Mouse (Mus musculus): ENCODE measurements around the gene Kif18b.
A peak's percentile ranks its signal among the peaks of the same experiment; 100 is the strongest.

Kif18b gene

DNA sequence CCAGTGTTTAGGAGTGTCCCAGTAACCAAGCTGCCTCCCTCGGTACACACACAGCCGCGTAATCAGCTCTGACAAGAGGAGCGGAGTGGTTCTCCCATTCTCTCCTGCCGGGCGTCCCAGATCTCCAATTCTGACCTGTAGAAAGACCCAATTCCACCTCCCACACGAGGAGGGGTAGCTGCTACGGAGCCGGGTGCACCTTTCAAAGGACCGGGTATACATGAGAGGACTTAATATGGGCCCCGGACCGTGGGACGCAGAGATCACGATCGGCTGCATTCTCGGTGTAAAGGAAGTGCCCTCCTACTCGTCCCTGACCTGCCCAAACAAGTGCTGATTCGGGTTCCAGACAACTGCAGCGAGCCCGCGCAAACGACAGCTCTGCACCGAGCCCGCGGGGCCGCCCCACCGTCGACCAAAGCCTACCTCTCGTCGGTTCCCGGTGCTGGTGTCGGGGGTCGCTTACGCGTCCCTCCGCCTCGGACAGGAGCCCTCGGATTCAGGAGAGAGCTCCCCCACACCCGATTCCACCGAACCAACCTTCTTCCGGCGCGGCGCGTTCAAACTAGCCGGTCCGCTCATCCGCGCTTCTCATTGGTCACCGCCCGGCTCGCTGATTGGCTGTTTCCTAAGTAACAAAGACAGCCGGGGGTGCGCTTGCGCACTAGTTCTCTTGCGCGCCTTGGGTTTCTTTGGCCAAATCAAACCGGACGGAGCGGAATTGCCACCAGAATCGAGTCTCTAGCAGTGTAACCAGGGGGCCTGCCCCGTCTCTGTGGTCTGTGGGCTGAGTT, at the start of gene Kif18b:
TSS of gene Kif18b (minus strand) at position 568 of the 794 bp plus-strand sequence.
- peak; percentile 98 for DNase-seq (ENCODE audit: low read depth, low spot score)

- DNase-seq (ENCODE audit: low read depth, low spot score), result no peak
Measured at GRCm38 (mm10) chr11:102972326-102972725, 47.4 kb upstream of the Kif18b start.

DNA sequence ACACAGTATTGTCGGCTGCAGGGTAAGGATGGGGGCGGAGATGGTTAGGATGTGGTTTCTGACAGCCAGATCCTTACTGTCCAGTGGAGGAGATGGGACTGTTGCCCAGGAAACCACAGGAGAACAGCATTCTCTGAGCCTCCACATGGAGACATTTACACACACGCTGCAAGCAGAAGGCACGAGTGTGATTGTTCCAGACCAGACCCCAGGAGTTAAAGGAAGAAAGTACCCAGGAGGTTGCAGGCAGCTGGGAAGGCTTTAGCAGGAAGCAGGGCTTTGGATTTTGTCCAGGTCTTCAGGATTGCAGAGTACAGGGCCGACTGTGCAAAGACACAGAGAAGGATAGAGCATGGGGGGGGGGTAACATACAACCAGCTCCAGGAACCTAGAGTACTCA, 46.7 kb upstream of the Kif18b start:
- DNase-seq (ENCODE audit: low read depth, low spot score), result no peak

GRCm38 (mm10) chr11:102964547-102965091, 39.7 kb upstream of the Kif18b start:
- no peak for DNase-seq (ENCODE audit: low read depth, low spot score)

GRCm38 (mm10) chr11:102963855-102964546, 39.1 kb upstream of the Kif18b start:
- peak; percentile 47 for DNase-seq (ENCODE audit: low read depth, low spot score)

DNA sequence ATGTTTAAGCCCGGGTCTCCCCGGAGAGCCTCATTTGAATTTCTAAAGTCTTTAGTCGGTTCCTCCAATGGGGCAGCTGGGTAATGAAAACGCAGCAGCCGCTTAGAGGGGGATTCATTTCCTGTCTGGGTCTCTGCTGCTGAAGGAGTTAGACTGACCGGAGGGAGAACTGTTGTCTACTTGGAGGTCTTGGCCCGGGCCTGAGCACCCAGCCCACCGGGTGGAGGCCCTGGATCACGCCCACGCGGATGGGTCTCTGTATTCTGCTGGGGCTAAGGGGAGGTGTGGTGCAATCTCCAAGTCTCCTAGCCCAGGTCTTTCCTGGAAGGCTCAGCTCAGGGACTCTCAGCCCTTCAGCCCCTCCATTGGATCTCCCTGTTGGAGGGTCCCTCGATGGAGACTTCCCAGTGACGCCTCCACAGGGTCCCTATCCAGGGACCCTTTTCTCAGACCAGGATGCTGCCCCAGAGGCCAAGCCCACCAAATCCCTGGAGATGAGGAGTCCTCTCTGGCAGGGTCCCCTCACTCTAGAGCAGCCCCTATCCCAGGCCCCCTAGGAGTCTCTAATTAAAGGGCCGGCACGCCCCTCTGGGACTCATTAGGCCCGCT, 38.4 kb upstream of the Kif18b start:
- no peak for DNase-seq (ENCODE audit: low read depth, low spot score)

DNA sequence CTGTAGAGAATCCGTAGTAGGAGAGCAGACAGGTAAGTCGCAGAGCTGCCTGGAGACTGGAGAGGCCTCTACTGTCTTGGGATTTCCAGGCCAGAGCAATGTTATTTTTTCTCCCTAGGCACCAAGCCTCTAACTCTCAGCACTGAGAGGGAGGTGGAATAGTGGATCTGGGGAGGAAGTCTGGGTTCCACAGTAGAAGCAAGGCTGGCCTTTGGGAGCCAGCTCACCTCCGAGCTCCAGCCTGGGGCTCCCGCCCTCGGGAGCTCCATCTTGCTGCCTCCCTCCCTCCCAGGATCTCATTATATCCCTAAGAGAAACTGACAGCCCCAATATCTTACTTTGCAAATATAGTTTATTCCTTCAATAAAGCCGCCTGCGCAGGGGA, 37.9 kb upstream of the Kif18b start:
- no peak for DNase-seq (ENCODE audit: low read depth, low spot score)

DNA sequence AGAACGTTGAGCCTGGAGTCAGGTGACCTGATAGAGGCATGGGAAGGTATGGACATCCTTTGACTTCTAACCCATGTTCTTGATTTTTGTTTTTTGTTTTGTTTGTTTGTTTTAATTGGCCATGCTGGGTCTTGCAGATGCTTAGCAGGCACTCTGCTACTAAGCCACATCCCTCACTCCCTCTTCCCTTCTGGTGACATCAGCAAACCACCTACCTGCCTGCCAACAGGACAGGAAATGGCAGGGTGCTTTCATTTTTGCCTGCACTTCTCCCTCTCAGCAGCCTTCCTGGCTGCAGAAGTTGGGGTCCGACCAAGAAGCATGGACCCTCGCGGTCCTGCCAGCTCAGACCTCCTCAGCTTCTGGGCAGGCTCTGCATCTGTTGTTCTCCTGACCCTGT, 36.2 kb upstream of the Kif18b start:
- no peak for DNase-seq (ENCODE audit: low read depth, low spot score)

DNA sequence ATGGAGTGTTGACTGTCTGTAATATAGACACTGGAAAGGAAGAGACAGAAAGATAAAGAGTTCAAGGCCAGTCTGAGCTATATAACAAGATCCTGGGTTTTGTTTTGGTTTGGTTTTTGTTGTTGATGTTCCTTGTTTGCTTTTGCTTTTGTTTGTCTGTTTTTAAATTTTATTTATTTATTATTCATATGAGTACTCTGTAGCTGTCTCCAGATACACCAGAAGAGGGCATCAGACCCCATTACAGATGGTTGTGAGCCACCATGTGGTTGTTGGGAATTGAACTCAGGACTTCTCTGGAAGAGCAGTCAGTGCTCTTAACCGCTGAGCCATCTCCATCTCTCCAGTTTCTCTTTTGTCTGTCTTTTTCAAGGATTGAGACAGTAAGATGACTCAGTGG, 33.9 kb upstream of the Kif18b start:
- DNase-seq (ENCODE audit: low read depth, low spot score), result no peak

- DNase-seq (ENCODE audit: low read depth, low spot score), result no peak
Measured at GRCm38 (mm10) chr11:102958431-102958830, 33.5 kb upstream of the Kif18b start.

GRCm38 (mm10) chr11:102957692-102958091, 32.8 kb upstream of the Kif18b start:
- DNase-seq (ENCODE audit: low read depth, low spot score), result no peak

GRCm38 (mm10) chr11:102956962-102957614, 32.2 kb upstream of the Kif18b start:
- no peak for DNase-seq (ENCODE audit: low read depth, low spot score)

DNA sequence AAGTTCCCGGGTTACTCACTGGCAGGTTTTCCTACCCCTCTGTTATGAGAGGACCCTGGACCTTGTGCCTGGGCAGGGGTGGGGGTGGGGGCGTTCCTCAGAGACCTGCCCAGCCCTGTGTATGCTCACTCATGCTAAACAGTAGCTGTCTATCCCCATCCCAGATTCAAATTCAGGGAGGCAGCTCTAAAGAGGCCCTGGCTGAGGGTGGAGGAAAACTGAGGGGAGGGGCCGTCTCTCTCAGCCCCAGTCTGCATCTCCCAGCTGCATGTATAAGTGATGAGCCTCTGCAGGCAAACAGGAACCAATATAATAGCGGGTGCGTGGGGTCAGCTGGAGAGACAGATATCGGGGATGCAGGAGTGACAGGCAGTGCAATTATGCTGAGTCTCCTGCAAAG, 28.0 kb upstream of the Kif18b start:
- DNase-seq (ENCODE audit: low read depth, low spot score), result no peak

GRCm38 (mm10) chr11:102948043-102948961, 23.4 kb upstream of the Kif18b start:
- DNase-seq (ENCODE audit: low read depth, low spot score), result no peak

GRCm38 (mm10) chr11:102946992-102947343, 22.0 kb upstream of the Kif18b start:
- no peak for DNase-seq (ENCODE audit: low read depth, low spot score)

DNA sequence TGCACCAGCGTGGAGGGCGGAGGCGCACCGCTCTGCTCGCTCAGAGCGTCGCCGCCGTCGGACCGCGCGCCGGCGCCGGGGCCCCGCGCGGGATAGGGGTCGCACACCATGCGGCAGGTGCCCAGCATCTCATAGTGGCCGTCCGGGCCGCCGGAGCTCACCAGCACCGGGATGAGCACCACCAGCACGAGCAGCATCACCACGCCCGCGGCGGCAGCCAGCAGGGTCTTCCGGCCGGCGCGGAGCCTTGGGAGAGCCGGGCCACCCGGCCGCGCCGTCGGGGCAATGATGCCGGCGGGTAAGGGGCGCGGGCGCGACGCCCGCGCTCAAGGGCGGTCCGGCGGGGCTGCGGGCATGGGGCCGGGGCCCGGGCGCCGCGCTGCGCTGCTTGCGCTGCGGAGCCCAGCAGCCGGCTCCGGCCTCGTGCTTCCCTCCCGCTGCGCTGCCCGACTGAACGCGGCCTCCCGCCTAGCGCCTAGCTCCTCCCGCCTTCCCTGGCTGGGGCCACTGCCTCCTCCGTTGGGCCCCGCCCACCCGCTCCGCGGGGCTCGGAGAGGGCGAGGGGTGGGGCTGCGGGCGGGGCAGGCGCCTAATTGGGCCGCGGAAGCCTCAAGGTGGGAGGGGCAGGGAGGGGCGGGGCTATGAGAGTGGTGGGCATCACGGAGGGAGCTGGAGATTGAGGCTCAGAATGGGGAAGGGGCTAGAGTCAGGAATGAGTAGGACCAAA, 21.5 kb upstream of the Kif18b start, which contains the start of gene C1ql1:
TSS of gene C1ql1 (minus strand) at position 424 of the 727 bp plus-strand sequence.
- peak; percentile 92 for DNase-seq (ENCODE audit: low read depth, low spot score)

- no peak for DNase-seq (ENCODE audit: low read depth, low spot score)
Measured at GRCm38 (mm10) chr11:102945306-102946264, 20.7 kb upstream of the Kif18b start.

- DNase-seq (ENCODE audit: low read depth, low spot score), result no peak
Measured at GRCm38 (mm10) chr11:102941236-102941635, 16.3 kb upstream of the Kif18b start.

Measured in mesoderm, embryonic 11.5 days (tissue).